Mouse (Mus musculus) 3T3-L1 (cell line): ENCODE results near the gene Phkg1.

Source experiments
- DNase-seq: peaks from one replicate; pipeline ENCODE4 v3.0.0-alpha.2; 2015; ENCODE audit warnings: low read depth, low spot score

Gene Phkg1

DNA sequence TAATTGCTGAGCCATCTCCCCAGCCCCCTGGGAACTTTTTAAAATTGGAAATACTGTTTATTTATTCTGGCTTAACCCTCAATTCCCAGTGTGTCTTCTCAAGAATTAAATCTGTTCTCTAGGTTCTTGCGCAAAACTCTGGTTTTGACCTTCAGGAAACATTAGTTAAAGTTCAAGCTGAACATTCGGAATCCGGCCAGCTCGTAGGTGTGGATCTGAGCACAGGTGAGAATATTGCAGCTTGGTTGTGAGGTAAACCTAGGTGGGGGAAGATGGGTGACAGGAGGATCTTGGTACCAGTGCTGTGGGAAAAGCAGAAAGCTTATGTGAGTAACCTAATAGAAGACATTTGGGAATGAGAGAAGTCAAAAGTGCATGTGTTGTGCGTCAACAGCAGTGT is 53.5 kb downstream of the Phkg1 start:
- no peak for DNase-seq
